Mouse (Mus musculus) ES-E14 (cell line): ENCODE measurements at regions not wholly inside any gene's neighbourhood (a gene's known extent, or its start where the extent isn't known, plus 50 kb on each side); places are given as distances from the start of the nearest gene placed in this dataset.

ENCODE experiments used
- DNase-seq: peaks from one replicate; pipeline ENCODE4 v3.0.0-alpha.2; 2013; ENCODE audit warnings: low read depth, low spot score
- H3K27ac ChIP-seq: 2 replicates; pipeline ENCODE4 v1.5.1; 2012; ENCODE audit warnings: low read depth, mild to moderate bottlenecking, low read length, moderate library complexity, mixed read lengths; ENCODE audit not compliant: poor library complexity, insufficient read depth, severe bottlenecking
- H3K36me3 ChIP-seq: 2 replicates; pipeline ENCODE4 v1.6.1; 2012; ENCODE audit warnings: mild to moderate bottlenecking, low read length, moderate library complexity, mixed read lengths; ENCODE audit not compliant: control insufficient read depth, poor library complexity, insufficient read depth, severe bottlenecking
- H3K4me1 ChIP-seq, 2 experiments: fragments of 150-350 bp in 1 of 2; sonication (generic) in 1 of 2; 2 replicates each; pipeline ENCODE4 v1.6.1; 2012; ENCODE audit warnings: low read length in 2 of 2, mild to moderate bottlenecking in 1 of 2, mixed read lengths in 1 of 2; ENCODE audit not compliant: control insufficient read depth in 2 of 2, insufficient read depth in 2 of 2, poor library complexity in 1 of 2
- H3K4me3 ChIP-seq, 2 experiments: fragments of 150-350 bp in 1 of 2; sonication (generic) in 1 of 2; 2 replicates each; pipeline ENCODE4 v1.5.1; 2012; ENCODE audit warnings: low read length in 2 of 2, low read depth in 1 of 2, mild to moderate bottlenecking in 1 of 2, mixed read lengths in 1 of 2; ENCODE audit not compliant: insufficient read depth in 1 of 2, poor library complexity in 1 of 2, severe bottlenecking in 1 of 2
- H3K9ac ChIP-seq: 2 replicates; pipeline ENCODE4 v1.6.1; 2012; ENCODE audit warnings: low read depth, mild to moderate bottlenecking, low read length, mixed read lengths; ENCODE audit not compliant: poor library complexity, insufficient read depth, severe bottlenecking
- H3K9me3 ChIP-seq: fragments of 150-350 bp; sonication (generic); 2 replicates; pipeline ENCODE4 v1.6.1; 2012; ENCODE audit warnings: low read depth, mild to moderate bottlenecking, low read length; ENCODE audit not compliant: control insufficient read depth, insufficient read depth
- CHD2 ChIP-seq: IDR thresholded peaks from 2 replicates; pipeline ENCODE4 v1.6.1; 2014; ENCODE audit warnings: mild to moderate bottlenecking, low read depth, low read length, inconsistent platforms
- HCFC1 ChIP-seq: IDR thresholded peaks from 2 replicates; pipeline ENCODE4 v1.6.1; 2012; ENCODE audit warnings: low read length, inconsistent platforms, borderline replicate concordance; ENCODE audit not compliant: insufficient read depth
- ZC3H11A ChIP-seq: IDR thresholded peaks from 2 replicates; pipeline ENCODE4 v1.6.1; 2012; ENCODE audit warnings: low read depth, mild to moderate bottlenecking, inconsistent platforms, low read length, borderline replicate concordance
- in situ Hi-C, 2 experiments: fragments of 600-800 bp; cut with MboI; formaldehyde crosslinking; loops; one replicate each; pipeline ENCODE4 v1.15.1; 2025; ENCODE audit warnings: low sequenced_read_pairs in 2 of 2, inconsistent platforms in 1 of 2; ENCODE audit not compliant: unreplicated experiment in 2 of 2

GRCm38 (mm10) chrX:121029124-121029523, 716.2 kb upstream of the H2afb3 start:
- in situ Hi-C loops: loop anchor here in 1 of 2 experiments (25.0 kb wide), 1 partner anchor 108 kb away; no protein-coding TSS in a partner anchor
- H3K27ac ChIP-seq: no peak overlapping the region

GRCm38 (mm10) chrX:120992595-120992994, 679.7 kb upstream of the H2afb3 start:
- H3K4me1 ChIP-seq: no peaks in the 10 kb centered on the region
- no peaks in the 10 kb centered on the region for H3K36me3 ChIP-seq
- H3K9ac ChIP-seq: no peak overlapping the region
- no peaks in the 10 kb centered on the region for H3K9me3 ChIP-seq
- DNase-seq: no peak
- no peak for TF ChIP-seq CHD2
- no peak for TF ChIP-seq ZC3H11A
- TF ChIP-seq HCFC1: no peak
- H3K27ac ChIP-seq: no peak overlapping the region
- H3K4me3 ChIP-seq: no peak overlapping the region
- in situ Hi-C loops: no loop called here

More at GRCm38 (mm10) chrX:121029124-121029523, 716.2 kb upstream of the H2afb3 start:
- Histone ChIP-seq H3K36me3 (no peaks in the 10 kb centered on the region), H3K9ac (no peak overlapping the region), H3K4me1 (no peaks in the 10 kb centered on the region), H3K9me3 (no peaks in the 10 kb centered on the region), H3K4me3 (no peak overlapping the region)
- TF ChIP-seq CHD2: no peak
- TF ChIP-seq ZC3H11A: no peak
- DNase-seq: no peak
